Mouse (Mus musculus): ENCODE results near the gene Mylk4. TPM values are rescaled to one million over a fixed set of nuclear protein-coding genes. Genes with fewer than 3 reads are reported as not detected.

Gene Mylk4
- total and polyA plus RNA-seq, 3 experiments = 0.04 TPM; not detected in 2

DNA sequence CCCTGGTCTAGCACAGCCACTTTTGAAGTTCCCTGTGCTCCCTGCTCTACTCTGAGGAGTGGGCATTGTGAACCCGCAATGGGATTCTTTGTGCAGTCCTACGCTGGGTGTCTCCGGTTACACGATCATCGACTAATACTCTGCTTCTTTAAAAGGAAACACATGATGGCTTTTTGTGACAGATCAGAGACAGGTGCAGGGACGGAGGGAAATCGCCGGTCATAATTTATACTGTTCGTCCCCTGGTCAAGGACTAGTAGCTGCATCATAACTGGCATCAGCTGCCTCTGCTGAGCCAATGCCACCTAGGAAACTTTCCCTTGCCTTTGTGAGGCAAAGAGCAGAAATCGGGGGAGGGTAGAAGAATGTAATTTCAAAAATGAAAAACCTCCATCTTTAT lies 7.4 kb downstream of the Mylk4 start:
- Histone ChIP-seq H3K27ac (ENCODE audit: insufficient read depth, low read depth) (no peak overlapping the region), H3K9me3 (replicated peaks; ENCODE audit: low read length) (no peaks in the 10 kb centered on the region), H3K27me3 (replicated peaks) (no peaks in the 10 kb centered on the region), H3K4me2 (ENCODE audit: insufficient read depth, low read depth, poor library complexity, severe bottlenecking) (no peak overlapping the region), H3K36me3 (replicated peaks in 1 of 2; ENCODE audit: control insufficient read depth in 1 of 2, insufficient read depth in 1 of 2, low read length in 1 of 2) (no peaks in the 10 kb centered on the region), H3K4me3 (replicated peaks in 1 of 3; ENCODE audit: low read depth in 2 of 3, low read length in 2 of 3, poor library complexity in 1 of 3) (no peak overlapping the region), H3K79me2 (replicated peaks; ENCODE audit: control insufficient read depth, extremely low read depth, insufficient read depth, poor library complexity, severe bottlenecking) (no peaks in the 10 kb centered on the region), H3K9ac (ENCODE audit: insufficient read depth, low read depth) (no peak overlapping the region), H3K4me1 (ENCODE audit: control insufficient read depth in 1 of 2, insufficient read depth in 2 of 2) (no peaks in the 10 kb centered on the region)
- DNase-seq (ENCODE audit: extremely low read depth) = no peak
- in situ Hi-C loops (cut with MboI; ENCODE audit: low pct_ligation_motif_present, low pct_unique_long_range_greater_than_20kb, low sequenced_read_pairs) (no loop called here), dilution Hi-C loops (cut with MboI; ENCODE audit: extremely low pct_ligation_motif_present, extremely low pct_unique_long_range_greater_than_20kb, low sequenced_read_pairs) (no loop called here)
- TF ChIP-seq POLR2AphosphoS2 (IDR thresholded peaks at IDR 0.05; ENCODE audit: low read depth, low read length) (no peak), MAZ (IDR thresholded peaks at IDR 0.05; ENCODE audit: low read depth, low read length) (no peak), JUND (conservative IDR thresholded peaks at IDR 0.05; ENCODE audit: low read depth, low read length) (no peak), SMC3 (IDR thresholded peaks at IDR 0.05; ENCODE audit: low read depth, low read length) (no peak), POLR2A (IDR thresholded peaks at IDR 0.05; ENCODE audit: low read depth, low read length) (no peak), NELFE (IDR thresholded peaks at IDR 0.05; ENCODE audit: low read depth, low read length) (no peak)

DNA sequence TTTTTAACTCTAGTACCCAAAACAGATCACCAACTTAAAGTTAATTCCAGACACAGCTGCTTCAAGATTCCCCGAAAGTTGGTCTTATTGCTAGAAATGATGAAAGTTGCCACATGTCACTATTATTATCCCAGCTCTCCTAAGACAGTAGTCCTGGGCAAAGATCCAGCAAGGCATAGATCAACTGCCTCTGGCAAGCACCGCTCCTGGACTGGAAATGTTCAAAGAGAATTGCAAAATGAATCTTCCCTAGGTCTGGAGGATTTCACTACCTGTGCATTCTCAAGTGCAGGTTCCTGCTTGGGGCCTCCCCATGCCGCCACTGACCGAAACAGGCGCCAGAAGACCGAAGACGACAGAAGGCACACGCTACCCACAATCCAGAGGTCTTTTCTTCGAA lies 7.9 kb downstream of the Mylk4 start:
- no peaks in the 10 kb centered on the region for H3K4me1 ChIP-seq (ENCODE audit: control insufficient read depth in 1 of 2, insufficient read depth in 2 of 2)
- H3K9ac ChIP-seq (ENCODE audit: insufficient read depth, low read depth) = no peak overlapping the region
- in situ Hi-C loops (cut with MboI; ENCODE audit: low pct_ligation_motif_present, low pct_unique_long_range_greater_than_20kb, low sequenced_read_pairs) = no loop called here
- H3K27ac ChIP-seq (ENCODE audit: insufficient read depth, low read depth) = no peak overlapping the region
- H3K36me3 ChIP-seq (replicated peaks in 1 of 2; ENCODE audit: control insufficient read depth in 1 of 2, insufficient read depth in 1 of 2, low read length in 1 of 2) = no peaks in the 10 kb centered on the region
- DNase-seq (ENCODE audit: extremely low read depth) = no peak
- no peaks in the 10 kb centered on the region for H3K27me3 ChIP-seq (replicated peaks)
- dilution Hi-C loops (cut with MboI; ENCODE audit: extremely low pct_ligation_motif_present, extremely low pct_unique_long_range_greater_than_20kb, low sequenced_read_pairs) = no loop called here
- TF ChIP-seq ZMIZ1 (IDR thresholded peaks at IDR 0.05; ENCODE audit: low read depth, low read length) (no peak), EP300 (IDR thresholded peaks at IDR 0.05; ENCODE audit: low read length) (no peak), MAZ (IDR thresholded peaks at IDR 0.05; ENCODE audit: low read depth, low read length) (no peak), ZNF384 (IDR thresholded peaks at IDR 0.05; ENCODE audit: low read depth, low read length) (no peak), BHLHE40 (IDR thresholded peaks at IDR 0.05; ENCODE audit: low read depth, low read length) (no peak), CHD1 (IDR thresholded peaks at IDR 0.05; ENCODE audit: low read depth, low read length) (no peak), GABPA (IDR thresholded peaks at IDR 0.05; ENCODE audit: insufficient replicate concordance, low read depth, low read length) (no peak), CHD2 (IDR thresholded peaks at IDR 0.05; ENCODE audit: low read length) (no peak)
- H3K4me3 ChIP-seq (replicated peaks in 1 of 3; ENCODE audit: low read depth in 2 of 3, low read length in 2 of 3, poor library complexity in 1 of 3) = no peak overlapping the region
- H3K79me2 ChIP-seq (replicated peaks; ENCODE audit: control insufficient read depth, extremely low read depth, insufficient read depth, poor library complexity, severe bottlenecking) = no peaks in the 10 kb centered on the region
- no peak overlapping the region for H3K4me2 ChIP-seq (ENCODE audit: insufficient read depth, low read depth, poor library complexity, severe bottlenecking)
- no peaks in the 10 kb centered on the region for H3K9me3 ChIP-seq (replicated peaks; ENCODE audit: low read length)

DNA sequence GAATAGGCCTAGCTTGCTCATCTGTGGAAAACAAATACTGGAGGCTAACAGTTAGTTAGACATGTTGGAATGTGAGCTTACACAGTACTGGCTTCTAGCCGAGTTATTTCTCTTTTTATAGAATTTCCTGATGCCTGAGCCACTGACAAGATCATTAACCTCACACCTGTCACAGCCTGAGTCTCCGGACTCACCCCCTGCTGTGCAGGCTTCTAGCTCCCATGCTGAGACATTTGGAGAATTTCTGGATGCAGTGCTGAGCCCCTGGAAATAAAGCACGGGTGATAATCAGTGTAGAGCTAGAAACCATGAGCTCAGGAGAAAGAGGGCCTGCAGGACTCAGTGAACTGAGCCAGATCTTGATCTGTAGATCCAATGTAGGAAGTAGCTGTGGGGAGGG lies 13.8 kb downstream of the Mylk4 start:
- Histone ChIP-seq H3K9me3 (replicated peaks; ENCODE audit: low read length) (no peaks in the 10 kb centered on the region), H3K9ac (ENCODE audit: insufficient read depth, low read depth) (no peak overlapping the region), H3K4me1 (ENCODE audit: control insufficient read depth in 1 of 2, insufficient read depth in 2 of 2) (peaks cover 0 to 7% of the 10 kb centered on the region in 2 experiments; a peak in 2 of 4 replicates), H3K27ac (ENCODE audit: insufficient read depth, low read depth) (no peak overlapping the region), H3K36me3 (replicated peaks in 1 of 2; ENCODE audit: control insufficient read depth in 1 of 2, insufficient read depth in 1 of 2, low read length in 1 of 2) (no peaks in the 10 kb centered on the region), H3K27me3 (replicated peaks) (no peaks in the 10 kb centered on the region), H3K79me2 (replicated peaks; ENCODE audit: control insufficient read depth, extremely low read depth, insufficient read depth, poor library complexity, severe bottlenecking) (no peaks in the 10 kb centered on the region), H3K4me2 (ENCODE audit: insufficient read depth, low read depth, poor library complexity, severe bottlenecking) (no peak overlapping the region), H3K4me3 (replicated peaks in 1 of 3; ENCODE audit: low read depth in 2 of 3, low read length in 2 of 3, poor library complexity in 1 of 3) (no peak overlapping the region)
- in situ Hi-C loops (cut with MboI; ENCODE audit: low pct_ligation_motif_present, low pct_unique_long_range_greater_than_20kb, low sequenced_read_pairs) = no loop called here
- no peak for DNase-seq (ENCODE audit: extremely low read depth)
- TF ChIP-seq MAFK (IDR thresholded peaks at IDR 0.05; ENCODE audit: insufficient replicate concordance, low read length) = no peak
- no peak for TF ChIP-seq EP300 (IDR thresholded peaks at IDR 0.05; ENCODE audit: low read length)
- no peak for TF ChIP-seq TCF12 (IDR thresholded peaks at IDR 0.05; ENCODE audit: low read depth, low read length)
- no peak for TF ChIP-seq ZKSCAN1 (IDR thresholded peaks at IDR 0.05; ENCODE audit: borderline replicate concordance, low read depth, low read length)
- TF ChIP-seq TBP (conservative IDR thresholded peaks at IDR 0.05; ENCODE audit: low read depth, low read length) = no peak
- no peak for TF ChIP-seq RCOR1 (conservative IDR thresholded peaks at IDR 0.05; ENCODE audit: low read depth, low read length)
- no peak for TF ChIP-seq MEF2A (IDR thresholded peaks at IDR 0.05; ENCODE audit: borderline replicate concordance, low read depth, low read length)
- TF ChIP-seq ZNF384 (IDR thresholded peaks at IDR 0.05; ENCODE audit: low read depth, low read length) = no peak
- no peak for TF ChIP-seq CHD1 (IDR thresholded peaks at IDR 0.05; ENCODE audit: low read depth, low read length)
- no peak for TF ChIP-seq CHD2 (IDR thresholded peaks at IDR 0.05; ENCODE audit: low read length)
- TF ChIP-seq ZC3H11A (IDR thresholded peaks at IDR 0.05; ENCODE audit: low read depth, low read length) = no peak
- TF ChIP-seq CTCF (conservative IDR thresholded peaks at IDR 0.05 in 1 of 2, IDR thresholded peaks at IDR 0.05 in 1 of 2; ENCODE audit: low read depth in 2 of 2, low read length in 2 of 2) = no peak
- no peak for TF ChIP-seq SMC3 (IDR thresholded peaks at IDR 0.05; ENCODE audit: low read depth, low read length)
- TF ChIP-seq POLR2AphosphoS2 (IDR thresholded peaks at IDR 0.05; ENCODE audit: low read depth, low read length) = no peak
- TF ChIP-seq E2F4 (IDR thresholded peaks at IDR 0.05; ENCODE audit: insufficient replicate concordance, low read depth, low read length) = no peak
- dilution Hi-C loops (cut with MboI; ENCODE audit: extremely low pct_ligation_motif_present, extremely low pct_unique_long_range_greater_than_20kb, low sequenced_read_pairs) = no loop called here
